Mouse (Mus musculus) CD4-positive, CD25-positive, alpha-beta regulatory T cell, adult 2 months (primary cell): ENCODE measurements at regions not wholly inside any gene's neighbourhood (a gene's known extent, or its start where the extent isn't known, plus 50 kb on each side); places are given as distances from the start of the nearest gene placed in this dataset.

ENCODE experiments used
- DNase-seq: peaks from one replicate; pipeline ENCODE4 v3.0.0-alpha.2; 2012; ENCODE audit warnings: low read depth, low spot score

DNA sequence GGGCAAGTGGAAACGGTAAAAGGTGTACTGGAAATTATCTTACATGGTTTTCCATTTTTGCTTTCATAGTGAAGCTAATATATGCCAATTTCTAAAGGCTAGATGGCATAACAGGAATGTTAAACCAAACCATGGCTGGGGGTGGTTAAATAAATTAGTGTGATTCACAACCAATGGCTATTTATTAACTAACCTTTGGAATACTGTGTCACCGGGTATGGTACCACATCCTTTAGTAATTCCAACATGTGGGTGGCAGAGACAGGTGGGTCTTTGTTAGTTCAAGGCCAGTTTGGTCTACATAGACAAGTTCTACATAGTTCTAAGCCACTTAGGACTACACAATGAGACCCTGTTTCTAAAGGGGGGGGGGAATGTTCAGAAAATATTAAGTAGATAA, 179.8 kb upstream of the Plxnc1 start:
- DNase-seq, result no peak

DNA sequence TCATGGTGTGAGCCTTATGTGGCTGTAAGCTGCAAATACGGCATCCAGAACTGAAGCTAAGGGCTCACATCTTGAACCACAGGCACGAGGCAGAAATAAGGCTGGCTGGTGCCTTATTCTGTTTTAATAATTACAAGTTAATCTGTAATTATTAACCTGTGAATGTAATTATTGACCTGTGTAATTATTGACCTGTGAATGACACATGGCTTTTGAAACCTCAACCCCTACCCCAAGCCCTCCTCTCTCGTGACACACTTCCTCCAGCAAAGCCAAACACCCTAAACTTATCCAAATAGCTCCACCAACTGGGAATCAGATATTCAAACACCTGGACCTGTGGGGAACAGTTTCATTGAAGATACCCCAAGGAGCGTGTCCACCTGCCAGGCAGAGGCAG, 175.4 kb upstream of the Plxnc1 start:
- DNase-seq, result no peak

DNA sequence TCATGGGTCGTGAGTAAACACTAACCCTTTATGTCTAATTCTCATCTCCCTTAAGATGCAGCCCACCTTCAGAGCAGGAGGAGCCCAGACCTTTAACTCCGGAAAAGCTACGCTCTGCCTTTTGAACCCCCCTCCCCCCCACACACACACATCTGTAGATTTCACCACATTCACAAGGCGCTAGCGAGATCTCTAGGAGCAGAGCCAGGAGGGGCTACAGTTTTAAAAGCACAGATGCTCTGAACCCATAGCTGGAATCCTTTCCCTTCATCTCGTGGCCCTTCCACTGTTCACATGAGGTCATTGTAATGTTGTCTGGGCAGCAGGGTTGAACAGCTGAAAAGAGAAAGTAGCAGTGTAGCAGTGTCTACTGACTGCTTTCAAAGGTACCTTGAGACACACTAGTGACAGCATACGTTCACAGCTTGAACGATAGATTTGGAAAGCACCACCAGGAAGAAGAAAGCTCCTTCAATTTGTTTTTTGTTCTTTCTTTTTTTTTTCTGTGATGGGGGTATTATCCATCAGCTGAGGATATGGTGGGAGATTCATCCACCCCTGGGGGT, 174.2 kb upstream of the Plxnc1 start:
- DNase-seq, result peak; percentile 35

DNA sequence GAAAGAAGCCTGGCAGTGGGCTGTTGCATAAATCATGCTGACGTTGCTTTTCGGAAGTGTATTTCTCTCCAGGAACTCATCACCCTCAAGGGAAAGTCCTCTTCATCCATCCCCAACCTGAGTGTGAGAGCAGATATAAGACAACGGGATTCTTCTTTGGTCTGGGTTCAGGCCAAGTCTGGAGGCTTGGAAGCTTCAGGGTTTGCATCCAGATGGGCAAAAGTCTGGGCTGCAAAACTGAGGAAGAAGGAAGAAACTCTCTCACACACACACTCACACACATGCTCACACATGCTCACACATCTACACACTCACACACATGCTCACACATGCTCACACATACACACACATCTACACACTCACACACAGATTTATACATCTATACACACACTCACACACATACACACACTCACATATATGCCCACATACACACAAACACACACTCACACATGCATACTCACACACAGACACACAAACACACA, 173.1 kb upstream of the Plxnc1 start:
- no peak for DNase-seq

DNA sequence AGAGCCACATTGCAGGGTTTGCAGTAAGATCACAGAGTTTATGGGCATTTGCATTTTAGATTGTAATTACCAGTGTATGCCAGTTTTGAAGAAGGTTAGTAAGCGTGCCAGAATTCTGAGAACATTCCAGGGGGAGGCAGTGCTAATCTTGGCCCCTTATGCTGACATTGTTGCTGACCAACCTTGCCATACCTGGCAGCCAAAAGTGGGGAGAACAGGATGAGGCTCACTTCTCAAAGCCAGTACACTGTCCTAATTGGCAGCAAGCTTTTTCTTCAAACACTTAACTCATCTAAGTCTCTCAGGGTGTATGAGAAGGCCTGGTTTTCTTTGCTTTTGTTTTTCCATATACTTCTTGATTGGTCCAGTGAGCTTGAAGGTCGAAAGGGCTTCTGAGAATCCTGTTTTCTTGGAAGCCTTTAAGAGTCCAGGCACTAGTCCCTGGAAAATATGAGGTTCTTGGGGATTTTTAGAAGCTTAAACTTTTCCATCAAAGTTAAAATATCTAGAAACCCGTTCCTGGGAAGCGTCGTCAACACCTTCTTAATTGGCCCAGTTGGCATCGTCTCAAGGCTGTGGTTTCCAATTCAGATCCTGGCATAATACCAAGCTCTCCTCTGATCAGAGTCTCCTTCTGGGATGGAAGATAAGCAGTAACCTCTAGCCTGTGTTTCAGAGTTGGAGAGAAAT, 172.6 kb upstream of the Plxnc1 start:
- DNase-seq, result no peak

DNA sequence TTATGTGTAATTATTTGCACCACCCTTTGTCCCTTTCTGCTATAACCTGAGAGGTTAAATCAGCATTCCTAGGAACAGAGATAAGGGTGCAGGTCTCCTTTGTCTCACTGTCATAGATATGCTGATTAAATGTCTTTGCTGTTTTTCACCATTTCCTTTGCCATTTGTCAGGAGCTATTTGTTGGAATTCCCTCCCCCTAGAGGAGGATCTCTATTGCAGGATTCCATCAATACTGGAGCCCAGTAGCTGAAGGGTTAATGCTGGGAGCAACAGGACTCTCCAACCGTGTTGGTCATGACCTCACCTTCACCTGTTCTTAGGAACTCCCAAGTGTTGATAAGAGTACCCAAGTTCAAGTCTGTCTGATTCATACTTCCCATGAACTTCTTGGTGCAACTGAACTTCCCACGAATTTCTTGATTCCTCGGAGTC, 172.0 kb upstream of the Plxnc1 start:
- no peak for DNase-seq

DNA sequence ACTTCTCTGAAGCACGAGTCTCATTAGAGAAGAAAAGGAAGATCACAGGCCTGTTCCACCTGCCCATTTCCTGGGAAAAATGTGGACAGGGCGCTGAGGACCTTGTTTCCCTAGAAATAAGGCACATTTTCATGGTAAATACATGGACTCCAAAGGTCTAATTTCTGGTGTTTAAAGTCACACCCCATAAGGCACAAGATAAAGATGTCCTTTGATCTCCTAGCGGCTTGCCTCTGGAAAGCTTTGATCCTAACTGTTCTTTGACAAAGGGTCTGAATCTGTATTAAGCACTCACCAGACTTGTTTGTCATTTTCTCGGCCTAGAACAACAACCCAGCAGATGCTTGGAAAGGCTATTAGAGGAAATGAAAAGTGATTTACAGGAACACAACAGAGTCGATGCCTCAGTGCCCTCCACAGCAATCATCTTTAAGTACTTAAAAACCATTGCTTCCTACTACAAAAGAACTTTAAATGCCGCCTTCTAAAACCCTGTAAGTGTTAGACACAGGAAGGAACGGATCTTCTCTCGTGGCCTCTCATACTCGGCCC, 168.3 kb upstream of the Plxnc1 start:
- peak; percentile 7 for DNase-seq

DNA sequence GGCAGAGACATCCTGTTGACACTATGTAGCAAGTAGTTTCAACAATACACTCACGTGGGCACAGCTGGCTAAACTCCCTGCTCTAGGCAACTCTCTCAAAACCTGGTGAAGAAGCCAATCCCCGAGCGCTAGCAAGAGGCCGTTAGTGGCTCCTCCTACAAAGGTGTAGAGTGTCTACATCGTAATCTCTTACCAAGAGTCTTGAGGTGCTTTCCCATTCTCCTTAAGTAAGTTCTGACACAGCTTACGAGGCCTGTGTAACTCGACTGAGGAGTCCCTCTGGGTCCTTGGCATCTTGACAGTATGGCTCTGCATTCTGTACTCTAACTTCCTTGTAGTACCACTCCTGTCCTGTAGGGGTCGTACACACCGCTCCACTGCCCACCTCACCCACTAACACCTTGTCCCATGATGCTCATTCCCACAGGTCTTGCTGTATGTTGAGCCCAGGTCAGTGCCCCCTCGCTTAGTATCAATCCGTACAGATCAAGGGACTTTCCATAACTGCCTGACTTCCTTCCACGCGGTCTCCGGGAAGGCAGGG, 167.7 kb upstream of the Plxnc1 start:
- DNase-seq, result peak; percentile 55

DNA sequence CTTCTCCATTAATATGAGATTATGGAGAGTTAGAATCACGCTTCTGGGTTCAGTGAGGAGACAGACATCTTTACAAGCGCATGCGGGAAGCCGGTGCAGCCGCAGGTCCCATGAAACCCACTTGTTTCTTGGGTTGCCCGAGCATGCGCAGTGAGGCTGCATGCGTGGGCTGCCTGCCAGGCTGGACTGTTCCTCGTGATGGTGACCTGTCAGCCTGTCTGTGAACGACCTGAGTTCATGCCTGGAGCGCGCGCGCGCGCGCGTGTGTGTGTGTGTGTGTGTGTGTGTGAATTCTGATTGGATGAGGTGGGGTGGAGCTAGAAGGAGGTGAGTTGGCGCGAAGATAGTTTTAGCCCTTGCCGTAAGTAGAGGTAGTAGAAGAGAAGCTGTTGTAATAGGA, 166.2 kb upstream of the Plxnc1 start:
- no peak for DNase-seq

DNA sequence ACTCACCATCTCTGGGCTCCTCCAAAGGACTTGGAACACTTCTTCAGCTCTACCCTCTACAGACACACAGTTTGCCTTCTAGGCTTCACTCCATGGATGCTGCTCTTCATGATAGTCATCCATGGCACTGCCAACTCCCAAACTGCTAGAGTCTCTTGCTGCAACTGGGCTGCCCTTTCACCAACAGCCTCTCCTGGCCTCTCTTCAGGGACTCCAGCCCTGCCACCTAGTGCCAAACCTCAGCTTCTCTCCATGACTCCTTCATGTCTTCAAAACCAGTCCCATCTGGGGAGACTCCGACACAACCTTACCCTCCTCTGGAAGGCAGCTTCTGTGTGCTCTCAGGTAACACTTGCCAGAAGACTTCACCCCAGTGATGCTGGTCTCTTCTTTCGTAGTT, 164.9 kb upstream of the Plxnc1 start:
- DNase-seq, result no peak

DNA sequence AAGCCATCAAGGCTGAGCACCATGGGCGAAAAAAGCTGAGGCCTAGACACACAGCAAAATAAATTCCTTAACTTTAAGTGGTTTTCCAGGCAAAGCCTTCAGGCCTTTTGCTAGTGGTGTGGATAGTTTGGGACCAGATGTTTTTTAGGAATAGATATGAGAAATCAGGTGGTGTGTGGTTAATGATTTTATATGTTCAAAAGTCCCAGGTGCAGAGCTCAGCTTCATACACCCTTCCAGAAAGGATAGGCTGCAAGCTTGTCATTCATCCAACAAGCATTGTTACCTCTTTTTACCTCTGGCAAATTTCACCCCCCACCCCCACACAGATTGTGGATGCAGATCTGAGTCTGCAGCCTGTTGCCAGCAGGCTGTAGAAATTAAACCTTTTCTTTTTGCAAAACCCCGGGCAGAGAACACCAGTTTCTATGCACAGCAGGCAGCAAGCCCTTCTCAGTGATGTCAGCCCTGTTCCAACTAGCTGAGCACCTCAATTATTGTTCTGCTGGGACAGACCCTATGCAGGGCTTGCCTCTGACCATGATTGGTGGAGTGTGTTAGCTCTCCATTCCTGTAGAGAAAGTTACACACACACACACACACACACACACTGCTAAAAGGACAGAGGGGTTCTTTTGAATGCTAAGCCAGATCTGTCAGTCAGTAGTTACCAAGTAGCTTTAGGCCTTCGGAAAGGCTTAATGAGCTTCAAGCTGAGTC, 163.1 kb upstream of the Plxnc1 start:
- DNase-seq, result no peak

DNA sequence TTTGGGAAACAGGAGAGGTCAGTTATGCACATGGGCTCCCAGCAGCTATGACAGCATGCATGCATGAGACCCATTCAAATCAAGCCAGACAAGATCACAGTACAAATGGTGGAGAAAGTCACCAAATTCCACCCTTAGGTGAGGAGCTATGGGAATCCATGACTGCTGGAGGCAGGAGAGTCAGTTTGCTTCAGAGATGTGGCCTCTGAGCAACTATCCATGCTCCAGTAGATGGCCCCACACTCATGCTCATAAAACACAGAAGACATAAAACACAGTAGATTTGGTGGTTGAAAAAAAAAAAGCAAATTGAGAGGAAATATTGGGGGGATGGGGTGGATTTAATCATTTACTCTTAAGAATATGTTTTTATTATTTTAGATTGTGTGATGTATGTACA, 159.2 kb upstream of the Plxnc1 start:
- DNase-seq, result peak; percentile 70

DNA sequence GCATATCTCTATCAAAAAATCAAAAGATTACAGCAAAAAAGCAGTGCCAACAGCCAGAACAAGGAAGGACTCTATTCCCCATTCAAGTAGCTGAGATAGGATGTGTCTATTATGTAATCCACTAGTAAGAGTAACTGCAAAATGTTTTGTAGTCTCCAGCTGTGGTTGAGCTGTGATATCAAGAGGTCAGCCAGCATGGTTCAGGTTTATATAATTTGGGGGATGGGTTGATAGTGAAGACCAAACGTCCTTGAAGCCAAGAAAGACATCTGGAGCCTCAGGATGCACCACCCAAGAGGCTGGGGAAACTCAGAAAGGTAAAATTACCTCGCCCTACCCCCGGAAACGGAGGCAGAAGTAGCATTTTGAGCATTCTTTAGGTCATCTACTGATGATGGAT, 158.3 kb upstream of the Plxnc1 start:
- no peak for DNase-seq

DNA sequence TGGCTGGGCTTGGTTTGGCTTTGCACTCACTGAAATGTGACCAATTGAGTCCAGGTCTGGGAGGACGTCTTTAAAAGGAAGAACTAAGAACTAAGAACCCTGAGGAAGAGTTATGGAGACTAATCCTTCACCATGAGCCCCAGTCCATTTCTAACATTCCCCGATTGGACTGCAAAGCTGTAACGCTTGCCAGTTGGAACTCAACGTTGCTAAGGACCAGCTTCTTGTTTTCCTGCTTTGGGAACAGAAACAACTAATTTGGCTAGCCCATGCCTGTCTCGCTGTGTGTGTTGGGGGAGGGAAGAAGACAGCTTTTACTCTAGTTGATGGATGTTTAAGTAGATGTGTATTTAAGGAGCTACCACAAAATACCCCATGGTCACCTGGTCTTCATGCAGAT, 155.3 kb upstream of the Plxnc1 start:
- DNase-seq, result no peak

DNA sequence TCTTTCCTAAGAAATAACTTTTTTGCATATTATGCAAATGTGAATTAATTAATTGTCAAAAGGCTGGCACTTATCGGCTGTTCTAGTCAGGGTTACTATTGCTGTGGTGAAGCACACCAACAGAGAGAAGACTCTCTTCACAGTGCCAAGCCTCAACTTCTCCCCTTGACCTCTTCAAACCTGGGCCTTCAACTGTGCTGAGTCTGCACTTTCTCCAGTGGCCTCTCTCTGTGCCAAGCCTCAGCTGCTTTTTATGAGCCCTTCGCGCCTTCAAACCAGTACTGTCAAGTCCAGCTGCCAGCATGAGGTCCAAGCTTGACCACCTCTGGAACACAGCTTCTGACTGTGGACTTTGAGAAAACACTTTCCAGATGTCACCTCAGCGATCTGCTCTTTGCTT, 151.2 kb upstream of the Plxnc1 start:
- DNase-seq, result no peak

DNA sequence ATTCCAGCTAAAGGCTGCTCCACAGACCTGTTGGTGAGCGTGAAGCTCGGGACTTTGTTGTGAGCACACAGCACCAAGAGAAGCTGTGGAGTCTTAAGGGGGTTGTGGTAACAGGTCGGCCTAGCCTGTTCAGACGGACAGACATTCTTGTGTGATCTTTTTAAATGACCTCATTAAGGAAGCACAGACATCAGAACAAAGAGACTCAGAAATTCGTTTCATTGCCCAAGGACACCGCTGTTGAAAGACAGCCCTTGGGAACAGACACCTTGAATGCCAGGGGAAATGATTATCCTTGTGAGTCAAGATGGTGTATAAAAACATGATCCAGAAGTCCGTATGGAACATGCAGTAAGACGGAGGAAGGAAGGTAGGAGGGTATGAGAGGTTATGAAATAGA, 150.1 kb upstream of the Plxnc1 start:
- DNase-seq, result no peak

DNA sequence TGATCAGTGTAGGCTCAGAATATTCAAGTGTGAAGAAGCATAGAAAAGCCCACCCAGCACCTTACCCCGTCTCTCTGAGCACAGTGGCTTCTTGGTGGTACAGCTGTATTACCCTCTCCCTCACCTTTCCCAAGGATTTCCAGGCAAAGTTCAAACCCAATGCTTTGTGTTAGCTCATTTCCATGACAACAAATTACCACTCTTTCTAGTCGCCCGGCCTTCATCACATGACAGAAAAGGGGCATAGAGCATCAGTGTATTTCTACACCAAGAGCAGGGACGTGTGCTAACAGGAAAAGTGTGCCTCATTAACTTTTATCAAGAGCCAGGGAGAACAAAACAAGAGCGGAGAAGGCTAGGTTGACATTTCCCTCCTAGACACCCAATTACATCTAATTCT, 148.6 kb upstream of the Plxnc1 start:
- no peak for DNase-seq

DNA sequence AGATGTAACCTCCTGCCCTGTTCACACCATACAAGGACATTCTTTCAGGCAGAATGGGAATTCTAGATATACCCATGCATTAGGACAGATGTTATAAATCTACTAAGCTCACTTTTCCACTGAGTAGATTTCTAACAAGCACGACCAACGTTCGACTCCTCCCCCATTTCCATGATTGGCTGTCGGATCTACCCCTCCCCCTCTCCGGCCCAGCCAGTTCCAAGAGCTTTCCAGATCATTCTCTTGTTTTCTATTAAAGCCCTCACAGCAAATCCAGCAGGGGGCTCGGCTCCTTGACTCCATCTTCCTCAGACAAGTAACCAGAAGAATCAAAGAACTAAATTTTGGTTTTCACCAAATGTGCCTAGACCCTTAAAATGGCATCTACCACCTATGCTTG, 146.5 kb upstream of the Plxnc1 start:
- DNase-seq, result no peak

DNA sequence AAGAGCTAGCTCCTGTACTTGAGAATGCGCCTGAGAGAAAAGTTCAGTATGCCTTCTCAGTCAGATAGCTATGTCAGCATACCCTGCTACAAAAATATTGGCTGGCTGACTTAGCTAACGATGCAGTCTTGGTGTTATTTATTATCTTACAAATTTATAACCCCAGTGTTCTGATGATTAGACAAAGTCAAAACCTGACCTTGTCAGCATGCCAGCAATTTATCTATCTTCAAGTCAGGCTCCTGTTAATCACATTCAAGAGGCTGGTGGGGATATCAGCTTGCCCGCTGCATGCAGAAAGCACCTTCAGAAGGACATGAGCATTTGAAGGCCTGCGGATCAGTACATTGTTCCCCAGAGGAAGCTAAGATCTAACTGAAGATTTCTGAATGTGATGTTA, 146.0 kb upstream of the Plxnc1 start:
- DNase-seq, result no peak

DNA sequence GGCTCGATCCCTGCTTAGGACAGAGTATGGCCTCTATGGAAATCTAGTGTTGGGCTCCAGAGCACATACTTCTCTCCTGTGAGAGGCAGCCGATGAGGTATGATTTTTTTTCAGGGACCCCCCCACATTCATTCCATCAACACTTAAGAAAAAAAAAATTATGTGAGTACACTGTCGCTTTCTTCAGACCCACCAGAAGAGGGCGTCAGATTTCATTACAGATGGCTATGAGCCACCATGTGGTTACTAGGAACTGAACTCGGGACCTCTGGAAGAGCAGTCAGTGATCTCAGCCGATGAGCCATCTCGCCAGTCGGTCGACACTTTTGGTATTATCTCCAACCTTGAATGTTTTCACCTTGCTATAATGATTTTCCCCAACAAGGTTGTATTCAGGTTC, 145.4 kb upstream of the Plxnc1 start:
- no peak for DNase-seq

DNA sequence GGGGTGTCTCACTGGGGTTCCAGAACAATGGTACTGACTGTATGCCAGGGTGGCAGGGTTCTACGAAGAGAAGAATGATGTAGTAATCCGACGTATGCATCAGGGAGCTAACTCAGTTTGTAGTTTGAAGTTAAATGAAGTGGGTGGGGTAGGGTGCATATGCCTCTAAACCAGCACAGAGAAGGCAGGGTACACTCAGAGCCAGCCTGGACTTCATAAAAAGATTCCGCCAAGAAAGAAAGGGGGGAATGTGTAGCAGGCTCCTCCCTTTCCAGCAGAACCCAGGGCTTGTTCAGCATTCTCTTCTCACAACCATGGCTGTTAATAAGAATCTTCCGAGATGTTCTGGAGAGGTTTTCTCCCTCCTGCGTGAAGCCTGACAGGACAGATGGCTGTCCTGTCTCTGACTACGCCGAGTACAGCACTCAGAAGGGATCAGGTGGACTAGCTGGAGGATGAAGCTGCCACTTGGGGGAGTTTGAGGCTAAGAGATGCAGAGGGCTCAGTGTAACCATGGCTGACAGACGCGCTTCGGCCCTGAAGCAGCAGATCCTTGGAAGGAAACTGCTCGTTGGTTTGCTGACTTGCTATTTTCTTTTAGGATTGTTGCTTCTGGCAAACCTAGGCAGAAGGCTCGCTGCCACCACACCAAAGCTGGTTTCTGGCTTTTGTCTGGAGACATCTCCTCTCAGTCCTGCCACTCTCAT, 143.4 kb upstream of the Plxnc1 start:
- peak; percentile 52 for DNase-seq

DNA sequence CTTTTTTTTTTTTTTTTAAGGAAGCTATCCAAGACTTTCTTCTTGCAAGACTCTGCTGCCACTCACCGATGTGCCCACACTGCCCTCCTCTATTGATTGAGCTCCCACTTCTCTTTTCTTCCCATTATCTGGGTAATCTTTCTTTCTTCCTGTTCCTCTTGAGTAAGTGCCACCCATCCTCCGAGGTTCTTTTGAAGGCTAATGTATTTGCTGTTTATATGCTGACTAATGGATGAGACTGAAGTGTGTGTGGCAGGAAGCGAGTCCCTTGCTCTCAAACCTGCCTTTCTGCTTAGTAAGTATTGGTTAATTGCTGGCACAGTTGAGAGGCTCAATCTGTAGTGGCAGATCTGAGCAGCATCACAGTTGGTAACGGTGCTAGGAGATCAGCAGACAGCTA, 142.1 kb upstream of the Plxnc1 start:
- DNase-seq, result peak; percentile 45
